Mouse (Mus musculus) kidney, embryonic 14.5 days (tissue): ENCODE data around the gene Nxph4. TPM values are rescaled to one million over a fixed set of nuclear protein-coding genes. Genes with fewer than 3 reads are reported as not detected.

Source experiments
- ATAC-seq: fragments of 200-750 bp; cut with Nextera tagmentation; 2 replicates; pipeline ENCODE4 v1.8.0; 2017; ENCODE audit warnings: moderate number of reproducible peaks, mild to moderate bottlenecking, moderate TSS enrichment, moderate library complexity; ENCODE audit not compliant: low FRiP score, low TSS enrichment
- H3K27ac ChIP-seq: fragments of 300-500 bp; sonication (generic); 2 replicates; pipeline ENCODE4 v1.5.1; 2014; ENCODE audit warnings: low read depth, mild to moderate bottlenecking, low read length, moderate library complexity, mixed read lengths
- H3K27me3 ChIP-seq: fragments of 300-500 bp; sonication (generic); 2 replicates; pipeline ENCODE4 v1.6.1; 2014; ENCODE audit warnings: mild to moderate bottlenecking, low read length; ENCODE audit not compliant: control insufficient read depth, insufficient read depth
- H3K36me3 ChIP-seq: fragments of 300-500 bp; sonication (generic); 2 replicates; pipeline ENCODE4 v1.6.1; 2014; ENCODE audit warnings: low read length, mixed read lengths; ENCODE audit not compliant: control insufficient read depth, insufficient read depth
- H3K4me1 ChIP-seq: fragments of 300-500 bp; sonication (generic); 2 replicates; pipeline ENCODE4 v1.6.1; 2014; ENCODE audit warnings: low read length, mixed read lengths; ENCODE audit not compliant: control insufficient read depth, insufficient read depth
- H3K4me2 ChIP-seq: fragments of 300-500 bp; sonication (generic); replicated peaks from 2 replicates; pipeline ENCODE4 v1.6.1; 2014; ENCODE audit warnings: low read depth, mild to moderate bottlenecking, low read length
- H3K4me3 ChIP-seq: fragments of 300-500 bp; sonication (generic); 2 replicates; pipeline ENCODE4 v1.5.1; 2014; ENCODE audit warnings: mild to moderate bottlenecking, low read length
- H3K9ac ChIP-seq: fragments of 300-500 bp; sonication (generic); 2 replicates; pipeline ENCODE4 v1.6.1; 2014; ENCODE audit warnings: low read depth, mild to moderate bottlenecking, low read length, moderate library complexity
- H3K9me3 ChIP-seq: fragments of 300-500 bp; sonication (generic); 2 replicates; pipeline ENCODE4 v1.6.1; 2016; ENCODE audit warnings: low read length; ENCODE audit not compliant: control insufficient read depth
- WGBS: fragments of 180-500 bp; shearing (Covaris S2); extraction: QIAGEN DNeasy Blood & Tissue Kit; methylation state at CpG from one replicate; pipeline ENCODE4 v1.1.7; 2014; 5-methylcytosine and 5-hydroxymethylcytosine counted together
- polyA plus RNA-seq: library from polyadenylated mRNA; unstranded; fragments of >200 nt; fragmentation: Nextera tagmentation; extraction: Ambion mirVana; gene quantifications from 2 replicates; pipeline ENCODE4 v1.2.1, GENCODE M21; 2014

Nxph4 gene
- polyA plus RNA-seq, 1 experiment from 2014 or later: 1.2 TPM

DNA sequence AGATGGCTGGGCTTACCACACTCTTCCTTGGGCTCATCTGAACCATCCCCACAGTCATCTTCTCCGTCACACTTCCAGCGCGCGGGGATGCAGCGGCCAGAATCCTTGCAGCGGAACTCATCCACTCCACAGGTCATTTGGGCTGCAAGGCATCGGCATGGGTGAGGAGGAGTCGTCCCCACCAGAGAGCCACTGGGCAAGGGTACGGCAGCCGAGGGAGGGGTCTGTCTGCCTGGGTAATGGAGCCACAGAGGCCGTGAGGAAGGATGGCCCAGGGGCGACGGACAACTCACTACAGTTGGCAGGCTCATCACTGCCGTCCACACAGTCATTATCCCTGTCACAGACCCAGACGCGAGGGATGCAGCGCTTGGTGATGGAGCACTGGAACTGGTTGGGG, 15.5 kb upstream of the Nxph4 start:
- Histone ChIP-seq H3K9me3 (no peaks in the 10 kb centered on the region), H3K4me2 (no peak overlapping the region), H3K9ac (no peak overlapping the region), H3K4me3 (no peak overlapping the region), H3K36me3 (peaks cover 92% of the 10 kb centered on the region), H3K27me3 (no peaks in the 10 kb centered on the region), H3K27ac (no peak overlapping the region), H3K4me1 (no peaks in the 10 kb centered on the region)
- 86% methylated on average over 17 of the region's 17 CpGs for WGBS
- no peak for ATAC-seq

GRCm38 (mm10) chr10:127548236-127548635, 13.9 kb upstream of the Nxph4 start:
- Histone ChIP-seq H3K4me1 (no peaks in the 10 kb centered on the region), H3K27me3 (no peaks in the 10 kb centered on the region), H3K9ac (no peak overlapping the region), H3K4me2 (no peak overlapping the region), H3K4me3 (no peak overlapping the region), H3K27ac (no peak overlapping the region), H3K36me3 (peaks cover 85% of the 10 kb centered on the region), H3K9me3 (no peaks in the 10 kb centered on the region)
- WGBS: 98% methylated on average over 15 of the region's 15 CpGs
- no peak for ATAC-seq

DNA sequence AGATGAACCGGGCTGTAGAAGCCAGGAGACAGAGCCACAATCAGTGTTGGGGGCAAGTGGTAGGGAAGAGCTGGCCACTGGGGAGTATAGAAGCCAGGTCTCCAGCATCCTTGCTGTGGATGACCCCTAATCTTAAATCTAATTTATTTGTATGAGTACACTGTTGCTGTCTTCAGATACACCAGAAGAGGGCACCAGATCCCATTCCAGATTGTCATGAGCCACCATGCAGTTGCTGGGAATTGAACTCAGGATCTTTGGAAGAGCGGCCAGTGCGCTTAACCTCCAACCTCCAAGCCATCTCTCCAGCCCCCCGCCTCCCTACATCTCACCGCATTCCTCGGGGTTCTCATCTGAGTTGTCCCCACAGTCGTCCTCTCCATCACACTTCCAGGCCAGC, 12.1 kb upstream of the Nxph4 start:
- H3K9ac ChIP-seq: no peak overlapping the region
- no peak overlapping the region for H3K4me2 ChIP-seq
- no peak overlapping the region for H3K27ac ChIP-seq
- H3K4me1 ChIP-seq: no peaks in the 10 kb centered on the region
- ATAC-seq: no peak
- WGBS: 93% methylated on average over 7 of the region's 7 CpGs
- H3K27me3 ChIP-seq: no peaks in the 10 kb centered on the region
- H3K4me3 ChIP-seq: no peak overlapping the region
- H3K9me3 ChIP-seq: no peaks in the 10 kb centered on the region
- peaks cover 79% of the 10 kb centered on the region for H3K36me3 ChIP-seq

GRCm38 (mm10) chr10:127544375-127544774, 10.0 kb upstream of the Nxph4 start:
- no peak for ATAC-seq
- H3K4me3 ChIP-seq: no peak overlapping the region
- no peak overlapping the region for H3K27ac ChIP-seq
- WGBS: 89% methylated on average over 20 of the region's 20 CpGs
- H3K27me3 ChIP-seq: no peaks in the 10 kb centered on the region
- H3K9ac ChIP-seq: no peak overlapping the region
- H3K4me1 ChIP-seq: no peaks in the 10 kb centered on the region
- no peak overlapping the region for H3K4me2 ChIP-seq
- H3K36me3 ChIP-seq: peaks cover 73% of the 10 kb centered on the region
- no peaks in the 10 kb centered on the region for H3K9me3 ChIP-seq

GRCm38 (mm10) chr10:127543916-127544315, 9.6 kb upstream of the Nxph4 start:
- ATAC-seq: no peak

GRCm38 (mm10) chr10:127542720-127543119, 8.4 kb upstream of the Nxph4 start:
- Histone ChIP-seq H3K4me3 (no peak overlapping the region), H3K4me1 (no peaks in the 10 kb centered on the region), H3K4me2 (no peak overlapping the region), H3K27me3 (no peaks in the 10 kb centered on the region), H3K9me3 (no peaks in the 10 kb centered on the region), H3K9ac (no peak overlapping the region), H3K27ac (no peak overlapping the region), H3K36me3 (peaks cover 66% of the 10 kb centered on the region)
- WGBS: 51% methylated on average over 6 of the region's 6 CpGs
- no peak for ATAC-seq

More at GRCm38 (mm10) chr10:127543916-127544315, 9.6 kb upstream of the Nxph4 start:
- H3K9ac ChIP-seq: no peak overlapping the region
- 78% methylated on average over 3 of the region's 3 CpGs for WGBS
- H3K4me3 ChIP-seq: no peak overlapping the region
- H3K4me1 ChIP-seq: no peaks in the 10 kb centered on the region
- H3K9me3 ChIP-seq: no peaks in the 10 kb centered on the region
- no peak overlapping the region for H3K27ac ChIP-seq
- H3K4me2 ChIP-seq: no peak overlapping the region
- peaks cover 71% of the 10 kb centered on the region for H3K36me3 ChIP-seq
- no peaks in the 10 kb centered on the region for H3K27me3 ChIP-seq

DNA sequence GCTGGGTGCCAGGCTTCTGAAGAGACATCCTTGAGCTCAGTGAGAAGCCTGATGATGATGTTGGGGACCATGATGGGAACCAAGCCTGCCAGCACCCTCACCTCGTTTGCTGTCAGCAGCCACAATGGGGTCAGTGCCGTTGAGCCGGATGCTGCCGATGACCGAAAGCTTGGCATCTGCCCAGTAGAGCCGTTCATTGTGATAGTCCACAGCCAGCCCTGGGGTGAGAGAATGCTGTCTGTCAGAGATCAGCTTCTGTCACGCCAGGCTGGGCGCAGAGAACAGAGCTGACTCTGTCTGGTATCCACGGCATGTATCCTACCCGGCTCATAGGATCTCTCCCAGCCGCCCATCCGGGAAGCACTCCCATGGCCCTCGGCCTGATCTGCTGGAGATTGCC, 7.7 kb upstream of the Nxph4 start:
- Histone ChIP-seq H3K4me1 (no peaks in the 10 kb centered on the region), H3K27me3 (peaks cover under 1% of the 10 kb centered on the region; the same call in 1 of the 2 replicates), H3K4me2 (no peak overlapping the region), H3K36me3 (peaks cover 61% of the 10 kb centered on the region), H3K9me3 (no peaks in the 10 kb centered on the region), H3K4me3 (no peak overlapping the region), H3K27ac (no peak overlapping the region), H3K9ac (no peak overlapping the region)
- 74% methylated on average over 13 of the region's 13 CpGs for WGBS
- no peak for ATAC-seq

GRCm38 (mm10) chr10:127541510-127541909, 7.2 kb upstream of the Nxph4 start:
- no peaks in the 10 kb centered on the region for H3K9me3 ChIP-seq
- 95% methylated on average over 8 of the region's 8 CpGs for WGBS
- no peak for ATAC-seq
- no peak overlapping the region for H3K27ac ChIP-seq
- H3K27me3 ChIP-seq: peaks cover 5% of the 10 kb centered on the region; the same call in 1 of the 2 replicates
- H3K4me3 ChIP-seq: no peak overlapping the region
- no peak overlapping the region for H3K4me2 ChIP-seq
- H3K36me3 ChIP-seq: peaks cover 56% of the 10 kb centered on the region
- no peaks in the 10 kb centered on the region for H3K4me1 ChIP-seq
- H3K9ac ChIP-seq: no peak overlapping the region

GRCm38 (mm10) chr10:127537854-127538583, 3.7 kb upstream of the Nxph4 start:
- Histone ChIP-seq H3K4me1 (peaks cover 15% of the 10 kb centered on the region), H3K9me3 (no peaks in the 10 kb centered on the region), H3K36me3 (peaks cover 30% of the 10 kb centered on the region; the same call in 1 of the 2 replicates), H3K27ac (no peak overlapping the region), H3K4me3 (no peak overlapping the region), H3K4me2 (no peak overlapping the region), H3K27me3 (peaks cover 40% of the 10 kb centered on the region), H3K9ac (no peak overlapping the region)
- WGBS: 29% methylated on average over 7 of the region's 7 CpGs
- ATAC-seq: peak; percentile 41
